Mouse (Mus musculus) adrenal gland, adult (tissue): ENCODE measurements around the gene Wasf1.

Experiments
- DNase-seq, 2 experiments: peaks; one replicate each; pipeline ENCODE4 v3.0.0; 2022 to 2023; ENCODE audit warnings: low spot score in 1 of 2; ENCODE audit not compliant: inconsistent age in 2 of 2

Wasf1 gene

DNA sequence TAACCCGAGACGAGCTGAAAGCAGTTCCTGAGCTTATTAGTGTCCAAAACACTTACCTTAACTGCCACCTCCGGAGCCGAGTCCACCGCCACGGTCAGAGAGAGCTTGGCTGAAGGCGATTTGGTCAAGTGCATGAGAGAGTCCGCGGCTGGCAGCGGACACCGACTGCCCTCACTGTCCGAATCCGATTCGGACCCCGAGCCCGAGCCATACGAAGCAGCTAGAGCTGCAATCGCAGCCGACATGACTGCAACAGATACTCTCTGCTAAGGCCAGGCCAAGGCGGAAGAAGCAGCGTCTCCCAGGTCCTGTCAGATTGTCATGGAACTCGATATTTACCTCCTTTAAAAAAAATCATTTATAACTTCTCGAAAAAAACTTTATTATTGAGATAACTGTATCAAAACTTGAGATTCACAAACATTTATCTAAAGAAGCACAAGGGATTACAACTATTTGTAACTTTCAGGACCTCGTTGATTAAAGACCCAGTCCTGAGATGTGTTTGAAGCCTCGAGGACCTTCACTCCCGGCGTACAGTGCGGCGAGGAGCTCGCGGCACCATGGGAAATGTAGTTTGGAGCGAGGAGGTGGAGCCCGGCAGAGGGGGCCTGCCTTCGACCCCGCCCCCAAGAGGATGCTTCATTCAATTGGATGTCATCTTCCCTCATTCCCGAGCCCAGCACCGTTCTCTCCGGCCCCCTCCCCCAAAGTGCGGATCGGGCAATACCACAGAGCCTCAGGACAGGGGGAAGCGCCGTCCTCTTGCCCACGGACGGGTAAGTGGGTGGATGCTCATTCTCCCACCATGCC, at the start of gene Wasf1, which contains the start of gene Cdc40:
TSS of gene Wasf1 (plus strand) at position 645 of the 813 bp plus-strand sequence.
TSS of gene Cdc40 (minus strand) at position 481 of the 813 bp plus-strand sequence.
- DNase-seq: peak; percentile 98 to 99

DNA sequence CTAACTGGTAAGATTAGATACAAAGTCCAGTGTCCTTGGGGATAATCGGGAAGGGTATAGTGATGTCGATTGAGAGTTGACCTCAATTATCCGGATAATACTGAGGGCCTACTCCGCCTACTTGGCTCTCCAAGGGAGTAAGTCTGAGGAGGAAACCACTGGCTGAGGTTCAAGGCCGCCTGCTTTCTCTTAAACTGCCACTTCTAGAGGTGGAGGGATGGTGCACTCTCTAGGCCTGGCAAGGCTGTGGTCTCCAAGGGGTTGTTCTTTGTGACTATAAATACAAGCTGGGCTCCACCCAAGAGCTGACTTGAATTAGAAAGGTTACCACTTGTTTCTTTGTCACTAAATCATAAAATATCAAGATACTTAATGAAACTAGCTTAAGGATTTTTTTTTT, 43.2 kb upstream of the Wasf1 start:
- peak; percentile 27 to 63 for DNase-seq

DNA sequence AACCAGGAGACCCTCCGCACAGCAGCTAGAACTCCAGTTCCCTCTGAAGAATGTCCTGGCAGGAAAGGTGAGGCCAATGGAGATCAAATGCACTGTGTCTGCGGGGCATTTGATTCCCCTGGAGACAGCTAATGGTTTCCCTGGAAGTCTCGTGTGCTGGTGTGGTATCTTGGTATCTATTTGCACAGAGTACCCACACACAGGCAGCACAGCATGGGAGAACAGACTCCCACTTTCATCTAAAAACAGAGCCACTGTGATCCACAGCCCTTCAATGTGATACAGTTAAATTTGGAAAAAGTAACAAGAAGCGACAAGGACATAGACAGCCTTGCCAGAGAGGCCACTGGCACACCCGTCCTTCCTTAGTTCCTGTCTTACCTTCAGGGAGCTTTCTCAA, 39.4 kb upstream of the Wasf1 start:
- no peak for DNase-seq

DNA sequence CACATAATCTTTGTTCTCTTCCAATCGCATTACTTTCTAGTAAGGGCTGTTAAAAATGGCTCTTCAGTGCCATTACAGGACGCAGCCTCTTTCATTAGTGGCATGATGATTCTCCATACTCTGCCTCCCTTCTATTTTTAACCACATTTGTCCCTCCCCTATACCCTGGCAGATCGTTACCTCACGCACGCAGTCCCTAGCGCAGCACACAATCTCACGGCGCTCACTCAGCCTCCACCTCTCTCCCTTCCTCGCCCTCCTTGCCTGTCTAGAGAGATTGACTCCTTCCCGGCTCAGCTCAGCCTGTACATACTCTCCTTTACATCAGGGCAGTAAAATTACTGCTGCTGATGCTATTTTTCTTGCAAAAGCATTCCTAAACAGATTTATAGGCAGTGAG, 38.7 kb upstream of the Wasf1 start:
- DNase-seq: no peak

DNA sequence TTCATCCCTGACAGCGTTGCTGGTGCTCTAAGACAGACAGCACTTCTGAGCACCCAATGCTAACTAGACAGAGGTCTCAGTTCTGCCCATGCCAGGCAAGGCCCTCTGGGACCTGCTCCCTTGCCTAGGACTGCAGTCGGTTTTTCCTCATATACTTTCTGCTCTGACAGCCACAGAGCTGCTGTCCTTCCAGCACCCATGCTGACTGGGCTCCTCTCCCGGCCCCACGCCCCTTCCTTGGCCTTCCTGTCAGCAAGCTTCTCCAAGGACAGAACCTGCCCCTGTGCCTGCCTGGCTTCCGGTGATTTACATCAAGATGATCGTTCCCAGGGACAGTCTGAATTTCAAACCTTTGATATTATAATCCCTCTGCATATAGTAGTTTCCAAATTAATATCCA, 37.6 kb upstream of the Wasf1 start:
- DNase-seq: peak in 1 of 2 experiments; percentile 32

DNA sequence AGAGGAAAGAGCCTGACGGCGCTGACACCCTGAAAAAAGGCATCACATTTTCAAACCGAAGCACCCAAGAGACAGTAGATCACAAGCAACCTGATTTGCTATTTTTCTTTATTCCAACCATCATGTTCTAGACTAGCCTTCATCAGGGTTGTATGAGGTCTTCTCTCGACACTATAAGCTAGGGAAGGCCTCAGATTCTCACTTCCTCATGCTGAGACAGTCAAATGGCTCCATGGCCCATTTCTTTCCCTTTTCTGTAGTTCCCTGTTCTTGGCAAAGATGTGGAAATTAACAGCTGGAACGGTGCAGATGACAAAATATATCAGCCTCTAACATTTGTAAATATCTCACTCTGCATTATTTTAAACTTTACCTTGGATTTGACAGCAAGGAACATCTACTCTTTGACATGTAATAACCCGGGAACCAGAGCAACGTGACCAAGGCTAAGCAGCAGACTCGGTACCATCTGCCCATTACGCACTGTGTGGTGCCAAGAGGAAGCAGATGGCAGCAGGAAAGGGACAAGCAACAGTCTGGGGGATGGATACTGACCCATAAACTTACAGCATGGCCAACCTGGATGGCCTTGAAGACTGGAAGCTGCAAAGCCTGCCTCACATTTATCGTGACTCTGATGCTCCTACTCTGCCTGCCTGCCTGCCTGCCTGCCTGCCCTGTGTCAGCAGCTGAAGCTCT, 36.0 kb upstream of the Wasf1 start:
- no peak for DNase-seq

DNA sequence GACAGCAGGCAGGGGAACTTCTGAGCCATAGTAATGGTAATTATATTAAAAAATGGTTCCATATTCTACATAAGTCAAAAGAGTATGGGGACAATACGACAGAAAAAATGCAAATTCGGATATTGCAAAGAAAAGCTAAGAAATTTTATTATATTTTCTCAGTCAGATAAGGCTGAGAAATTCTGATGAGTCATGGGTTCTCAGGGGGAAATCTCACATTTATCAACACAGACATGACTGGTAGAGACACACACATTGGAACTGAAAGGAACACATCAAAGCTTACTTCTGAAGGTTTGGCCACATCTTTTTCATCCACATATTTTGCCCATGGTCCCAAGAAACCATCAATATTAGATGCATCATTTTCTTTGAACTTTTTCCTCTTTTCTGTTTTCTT, 32.6 kb upstream of the Wasf1 start:
- DNase-seq: peak in 1 of 2 experiments; percentile 46

DNA sequence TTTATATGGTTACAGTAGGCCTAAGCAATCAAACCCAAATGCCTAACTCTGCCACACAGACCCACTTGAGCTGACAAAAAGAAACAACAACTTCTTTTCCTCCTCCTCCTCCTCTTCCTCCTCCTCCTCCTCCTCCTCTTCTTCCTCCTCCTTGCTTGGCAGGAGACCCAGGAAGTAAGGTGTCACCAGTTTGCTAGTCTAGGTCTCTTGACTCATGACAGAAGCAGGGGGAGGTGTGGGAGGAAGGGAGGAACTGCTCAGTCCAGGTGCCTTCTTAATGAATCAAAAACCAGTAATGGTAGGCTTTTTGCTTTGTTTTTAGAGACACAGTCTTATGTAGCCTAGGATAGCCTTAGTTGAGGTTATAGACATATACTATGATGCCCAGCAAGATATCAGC, 32.1 kb upstream of the Wasf1 start:
- DNase-seq: no peak

DNA sequence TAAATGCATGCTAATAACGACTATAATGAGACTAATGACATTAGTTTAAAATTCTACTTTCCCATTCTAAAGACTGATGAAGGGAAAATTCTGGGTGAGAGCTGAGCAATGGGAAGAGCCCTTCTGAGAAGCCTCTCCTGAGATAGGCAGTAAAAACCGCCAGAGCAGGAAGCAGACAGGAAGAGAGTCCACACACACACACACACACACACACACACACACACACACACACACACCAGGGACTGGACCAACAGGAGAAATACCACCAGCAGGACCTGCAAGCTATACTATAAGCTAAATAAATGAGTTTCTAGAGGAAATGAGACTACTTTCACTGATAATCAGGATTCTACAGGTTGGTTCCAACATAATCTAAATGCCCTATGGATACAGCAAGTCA, 27.7 kb upstream of the Wasf1 start:
- no peak for DNase-seq

DNA sequence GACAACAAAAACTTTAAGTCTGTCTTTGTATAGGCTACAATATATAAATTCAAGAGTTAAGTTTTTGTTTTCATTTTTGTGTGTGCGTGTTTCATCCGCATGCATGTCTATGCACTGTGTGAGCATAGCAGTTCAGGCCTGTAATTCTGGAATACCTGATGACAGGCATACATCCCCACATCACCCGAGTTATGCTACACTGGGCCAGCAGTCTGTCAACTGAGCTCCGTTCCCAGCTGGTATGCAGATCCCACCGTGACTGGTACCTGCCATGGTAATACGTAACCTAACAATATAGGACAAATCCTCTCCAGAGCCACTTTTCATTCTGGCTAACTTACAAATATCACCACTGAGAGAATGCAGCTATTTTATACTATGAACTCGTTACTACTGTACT, 26.6 kb upstream of the Wasf1 start:
- DNase-seq: no peak

DNA sequence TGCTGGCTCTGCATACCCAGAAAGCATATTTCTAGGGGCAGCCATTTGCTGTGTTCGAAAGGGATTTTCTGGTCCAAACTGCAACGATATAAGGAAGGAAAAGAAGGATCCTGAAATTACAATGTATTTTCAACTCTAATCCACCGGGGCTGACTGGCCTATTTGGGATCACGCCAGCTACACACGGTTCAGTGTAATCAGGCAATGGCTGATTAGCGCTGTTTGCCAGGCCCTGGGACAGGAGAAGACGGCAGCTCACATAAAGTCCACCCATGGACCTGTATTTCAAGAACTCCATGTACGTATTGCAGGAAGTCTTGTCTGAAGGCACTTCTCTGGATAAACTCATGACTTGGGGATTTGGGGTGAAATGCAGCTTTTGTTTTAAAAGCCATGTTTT, 25.7 kb upstream of the Wasf1 start:
- no peak for DNase-seq

DNA sequence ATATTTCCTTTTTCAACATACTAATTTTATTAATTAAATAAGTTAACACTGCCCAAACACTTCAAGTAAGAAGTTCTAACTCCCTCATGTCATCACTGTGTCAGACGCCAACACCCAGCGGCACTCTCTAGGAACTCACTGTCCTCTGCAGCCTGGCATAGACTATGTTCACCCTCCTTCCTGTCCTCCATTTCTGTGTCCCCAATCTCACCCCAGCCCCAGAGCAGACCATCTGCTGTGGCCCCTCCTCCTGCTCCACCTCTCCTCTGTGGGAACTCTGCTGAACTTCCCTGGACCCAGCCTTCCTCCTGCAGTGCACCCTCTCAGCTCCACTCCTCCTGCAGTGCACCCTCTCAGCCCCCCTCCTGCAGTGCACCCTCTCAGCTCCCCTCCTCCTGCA, 15.2 kb upstream of the Wasf1 start:
- no peak for DNase-seq

DNA sequence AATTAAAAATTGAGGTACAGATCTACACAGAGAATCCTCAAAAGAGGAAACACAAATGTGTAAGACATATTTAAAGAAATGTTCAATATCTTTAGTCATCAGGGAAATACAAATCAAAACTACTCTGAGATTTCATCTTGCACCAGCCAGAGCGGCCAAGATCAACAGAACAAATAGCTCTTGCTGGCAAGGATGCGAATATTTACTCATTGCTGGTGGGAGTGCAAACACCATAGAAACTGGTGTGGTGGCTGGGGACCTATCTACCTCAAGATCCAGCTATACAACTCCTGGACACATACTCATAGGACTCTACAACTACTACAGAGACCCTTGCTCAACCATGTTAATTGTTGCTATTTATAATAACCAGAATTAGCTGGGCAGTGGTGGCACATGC, 12.0 kb upstream of the Wasf1 start:
- DNase-seq: no peak

DNA sequence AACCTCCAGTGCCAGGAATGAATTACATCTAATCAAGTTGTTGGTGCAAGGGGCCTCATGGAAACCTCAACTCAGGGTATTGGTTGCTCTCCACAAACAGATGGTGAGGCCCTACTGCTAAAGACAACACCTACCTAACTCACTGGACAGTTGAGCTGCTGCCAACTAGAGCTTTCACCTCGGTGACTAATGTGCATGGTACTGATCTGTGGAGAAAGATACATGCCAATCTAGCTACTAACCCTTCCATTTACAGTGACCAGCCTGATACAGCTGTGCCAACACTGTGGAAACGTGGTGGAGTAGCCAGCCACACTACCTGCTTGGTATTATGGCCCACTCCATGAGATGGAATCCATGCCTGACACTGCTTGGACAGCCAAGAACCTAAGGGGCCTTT, 11.2 kb upstream of the Wasf1 start:
- DNase-seq: no peak

DNA sequence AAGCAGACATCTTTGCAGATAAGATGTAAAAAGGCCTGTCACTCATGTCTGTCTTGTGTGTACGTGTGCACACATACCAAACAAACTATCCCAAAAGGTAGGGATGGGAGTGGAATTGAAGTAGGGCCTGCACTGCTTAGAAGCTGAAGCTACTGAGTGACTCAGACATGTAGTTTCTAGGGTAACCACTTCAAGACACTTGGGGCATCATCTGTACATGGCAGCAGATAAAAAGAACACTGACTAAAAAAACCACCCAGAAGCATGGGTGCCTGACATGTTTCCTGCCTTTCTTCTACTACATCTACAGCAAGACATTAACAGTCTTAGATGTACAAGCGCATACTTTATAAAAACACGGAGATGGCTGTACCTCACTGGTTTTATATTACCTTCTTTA, 5.0 kb upstream of the Wasf1 start:
- no peak for DNase-seq

DNA sequence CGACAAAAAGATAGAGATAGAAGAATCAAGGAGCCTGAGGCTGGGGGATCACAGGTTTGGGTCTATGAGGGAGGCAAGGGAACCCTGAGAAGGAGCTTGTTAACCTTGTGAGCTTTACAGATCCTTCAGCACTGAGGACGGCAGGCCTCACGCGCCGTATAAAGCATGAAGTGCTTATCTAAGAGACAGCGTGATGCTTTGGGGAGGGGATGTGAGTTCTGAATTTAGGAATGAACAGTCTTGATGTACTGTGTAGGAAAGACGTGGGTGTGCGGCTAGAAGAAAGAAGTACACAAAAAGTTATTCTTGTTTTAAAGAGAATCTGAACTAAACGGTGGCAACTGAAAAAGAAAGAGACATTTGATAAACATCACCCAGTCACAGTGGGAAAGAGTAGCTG, 3.3 kb upstream of the Wasf1 start:
- DNase-seq: no peak

DNA sequence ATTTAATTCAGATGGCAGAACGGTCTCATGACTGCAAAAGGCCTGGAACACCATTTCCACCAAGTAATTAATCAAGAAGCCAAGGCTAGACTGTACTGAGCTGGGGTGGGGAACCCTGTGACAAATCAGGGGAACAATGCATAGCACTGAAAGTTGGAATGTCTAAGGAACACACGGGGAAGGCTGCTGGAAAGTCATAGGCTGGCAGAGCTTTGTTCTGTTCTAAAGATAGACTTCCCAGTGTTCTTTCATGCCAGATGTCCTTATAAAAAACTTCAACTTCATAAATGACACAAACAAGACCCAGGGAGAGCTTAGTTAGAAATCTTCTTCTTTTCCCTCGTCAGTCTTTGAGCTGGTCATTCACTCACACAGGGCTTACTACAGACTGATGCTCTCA, 2.0 kb upstream of the Wasf1 start:
- DNase-seq: no peak

DNA sequence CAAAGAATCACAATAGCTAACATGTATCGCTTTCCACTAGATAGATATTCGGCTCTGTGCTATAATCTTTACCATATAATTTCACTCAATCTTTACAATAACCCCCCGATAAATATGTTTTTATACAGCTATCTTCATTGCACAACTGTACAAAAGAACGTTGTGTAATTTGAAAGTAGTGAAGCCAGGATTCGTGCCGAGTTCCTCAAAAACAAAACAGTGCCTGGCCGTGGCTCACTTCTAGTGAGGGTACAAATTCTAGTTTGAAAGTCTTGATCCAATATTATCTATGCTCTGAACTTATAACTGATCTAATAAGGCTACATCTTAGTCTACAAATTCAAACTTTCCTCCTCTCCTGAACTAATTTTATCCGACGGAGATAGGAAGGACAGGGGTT, 942 bp upstream of the Wasf1 start:
- DNase-seq: no peak

DNA sequence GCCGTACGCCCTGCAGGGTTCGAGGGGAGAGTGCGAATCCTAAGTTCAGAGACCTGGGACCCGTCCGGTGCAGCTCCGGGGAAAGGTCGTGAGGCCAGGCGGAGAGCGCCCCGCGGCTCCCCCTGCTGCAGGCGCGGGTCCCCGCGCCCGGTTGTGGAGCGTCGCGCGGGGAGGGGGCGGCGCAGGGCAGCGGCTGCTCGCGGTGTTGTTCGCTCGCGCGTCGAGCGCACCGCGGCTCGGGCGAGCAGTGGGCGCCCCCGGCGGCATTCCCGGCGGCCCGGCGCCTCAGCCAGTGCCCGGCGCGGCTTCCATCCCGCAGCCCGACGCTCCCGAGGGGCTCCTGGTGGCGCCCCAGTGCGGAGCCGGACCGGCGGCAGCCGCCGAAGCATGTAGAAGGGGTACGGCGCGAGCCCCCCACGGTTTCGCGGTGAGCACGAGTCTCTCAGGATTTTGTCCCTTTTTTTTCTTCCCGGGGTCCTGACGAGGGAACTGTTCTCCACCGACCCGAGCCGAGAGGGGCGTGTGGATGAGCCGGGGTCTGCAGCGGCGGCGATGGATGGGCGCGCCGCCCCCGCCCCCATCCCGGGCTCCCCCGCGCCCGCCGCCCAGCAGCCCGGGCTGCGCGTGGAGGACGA, 486 bp downstream of the Wasf1 start:
- peak in 1 of 2 experiments; percentile 71 for DNase-seq

DNA sequence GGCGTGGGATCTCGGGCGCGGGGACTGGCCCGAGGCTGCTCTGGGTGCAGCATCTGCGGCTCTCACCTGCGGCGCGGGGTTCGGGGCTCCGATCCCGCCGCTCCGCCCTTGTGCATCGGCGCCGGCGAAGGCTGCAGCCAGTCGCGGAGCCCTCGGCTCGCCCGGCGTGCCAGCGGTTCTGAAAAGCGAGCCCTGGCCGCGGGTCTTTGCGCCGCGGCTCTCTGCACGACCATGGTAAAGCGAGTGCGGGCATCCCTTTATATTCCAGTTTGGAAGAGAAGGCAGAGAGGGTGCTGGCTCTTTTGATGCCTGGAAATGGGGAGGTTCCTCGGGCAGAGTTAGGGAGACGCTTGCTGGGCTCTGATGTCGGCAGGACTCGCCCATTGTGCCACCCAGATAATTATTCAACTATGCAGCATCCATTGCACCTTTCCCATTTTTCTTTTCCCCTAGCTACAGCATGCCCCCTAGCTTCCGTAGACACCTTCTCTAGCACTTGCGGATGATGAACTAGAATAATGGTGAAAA, 1.1 kb downstream of the Wasf1 start:
- DNase-seq: peak; percentile 55 to 81

DNA sequence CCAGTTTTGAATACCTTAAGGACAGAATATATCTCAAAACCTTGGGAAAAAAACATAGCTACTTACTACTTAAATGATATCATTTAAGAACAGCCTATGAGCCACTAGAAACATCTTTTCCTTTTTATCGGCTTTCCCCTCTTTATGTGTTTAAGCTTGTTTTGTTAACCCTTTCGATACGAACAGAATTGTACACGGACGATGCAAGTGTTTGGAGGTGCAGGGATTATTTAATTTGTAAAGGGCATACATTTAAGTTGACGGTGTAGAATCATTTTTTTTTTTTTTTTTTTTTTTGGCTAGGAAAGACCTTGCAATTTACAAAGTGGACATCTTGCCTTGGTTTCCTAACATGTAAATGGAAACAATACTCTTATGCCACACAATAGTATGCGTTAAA, 2.2 kb downstream of the Wasf1 start:
- DNase-seq: no peak

DNA sequence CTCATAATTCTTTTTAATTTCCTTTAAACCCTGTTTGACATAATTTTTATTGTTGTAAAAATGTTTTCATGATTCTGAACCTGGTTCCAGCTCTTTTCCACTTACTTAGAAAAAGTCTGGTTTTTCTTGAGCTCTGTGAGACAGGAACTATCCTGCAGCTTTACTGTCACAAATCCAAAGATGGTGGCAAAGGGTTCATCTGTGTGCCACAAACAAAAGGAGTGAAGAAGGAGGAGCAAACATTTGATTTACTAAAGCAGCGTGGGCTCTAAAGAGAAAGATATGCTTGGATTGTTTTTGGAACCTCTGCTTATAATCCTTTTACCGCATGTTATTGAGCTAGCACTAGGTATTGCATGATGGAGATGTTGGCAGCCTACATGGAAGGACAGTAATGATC, 4.0 kb downstream of the Wasf1 start:
- no peak for DNase-seq
